Mouse (Mus musculus): ENCODE results near the gene Ppp1r1c.

Gene Ppp1r1c

DNA sequence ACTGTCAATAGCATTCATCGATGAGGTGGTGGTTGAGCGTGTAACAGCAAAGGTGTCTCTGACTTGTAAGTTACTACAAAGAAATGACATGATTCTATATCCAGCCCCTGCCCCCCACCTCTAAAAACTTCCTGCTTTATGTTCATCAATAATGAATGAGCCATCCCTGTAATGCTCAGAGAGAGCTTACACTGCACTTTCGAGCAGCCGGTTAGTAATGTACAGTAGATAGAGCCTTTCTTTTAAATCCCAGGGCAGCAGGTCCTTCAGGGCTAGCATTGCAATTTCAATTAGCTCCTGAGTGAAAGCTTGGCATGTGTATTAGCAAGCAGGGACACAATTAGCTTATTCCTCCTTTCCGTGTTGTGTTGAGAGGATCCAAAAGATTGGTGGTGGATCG lies at the start of gene Ppp1r1c:
Ppp1r1c (plus strand) TSS at position 206 of the 400 bp plus-strand sequence.
- DNase-seq, result no peak

GRCm38 (mm10) chr2:79660417-79661185 lies 47.0 kb upstream of the Ppp1r1c start:
- DNase-seq, result no peak

DNA sequence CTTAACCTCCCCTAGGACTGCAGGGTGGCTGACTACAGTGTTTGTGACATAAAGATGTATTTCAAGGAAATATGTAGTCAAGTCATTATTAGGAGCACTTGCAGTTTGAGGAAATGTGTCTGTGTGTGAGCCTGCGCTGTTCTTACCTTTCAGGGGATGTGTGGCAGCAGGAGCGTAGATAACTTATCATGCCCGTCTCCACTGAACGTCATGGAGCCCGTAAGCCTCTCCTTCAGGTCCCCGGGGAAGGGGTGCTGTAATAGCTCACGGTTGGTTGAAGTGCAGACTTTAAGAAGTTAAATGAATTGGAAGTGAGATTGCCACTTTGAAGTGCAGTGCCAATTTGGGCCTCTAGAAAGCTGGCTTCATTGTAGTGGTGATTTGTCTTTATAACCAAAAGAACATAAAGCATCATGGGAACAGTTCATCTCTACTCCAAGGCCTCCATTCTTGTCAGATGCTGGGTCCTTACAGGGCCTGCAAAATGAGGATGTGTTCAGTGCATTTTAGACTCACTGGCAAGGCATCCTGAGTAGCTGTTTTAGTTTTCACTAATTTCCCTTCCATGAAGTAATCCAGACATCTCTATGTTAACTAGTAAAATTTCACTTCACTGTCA lies 46.0 kb upstream of the Ppp1r1c start:
- peak; percentile 73 for DNase-seq

GRCm38 (mm10) chr2:79664532-79665286 lies 42.9 kb upstream of the Ppp1r1c start:
- DNase-seq, result no peak

GRCm38 (mm10) chr2:79665492-79665891 lies 42.1 kb upstream of the Ppp1r1c start:
- no peak for DNase-seq

GRCm38 (mm10) chr2:79675266-79675665 lies 32.3 kb upstream of the Ppp1r1c start:
- DNase-seq, result no peak

- DNase-seq, result no peak
Observed at GRCm38 (mm10) chr2:79677663-79678257, 29.8 kb upstream of the Ppp1r1c start.

- peak; percentile 65 for DNase-seq
Observed at GRCm38 (mm10) chr2:79681672-79682071, 25.9 kb upstream of the Ppp1r1c start.

GRCm38 (mm10) chr2:79683258-79683657 lies 24.3 kb upstream of the Ppp1r1c start:
- no peak for DNase-seq

DNA sequence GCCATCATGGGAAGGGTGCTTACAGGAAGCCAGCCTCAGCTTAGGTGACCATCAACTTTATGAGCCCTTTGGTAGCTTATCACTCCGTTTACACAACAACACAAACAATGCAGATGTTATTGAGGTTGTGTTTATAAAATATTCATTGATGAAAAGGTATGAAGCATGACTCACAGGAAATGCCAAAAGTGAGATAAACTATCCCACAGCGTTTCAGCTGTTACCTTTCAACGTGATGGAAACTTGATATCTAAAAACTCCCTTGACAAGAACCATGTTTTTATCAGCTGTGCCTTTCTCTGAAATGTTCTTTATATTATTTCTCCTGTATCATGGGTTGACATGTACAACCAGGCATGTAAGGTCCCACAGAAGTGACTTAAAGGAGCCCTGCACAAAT lies 16.7 kb upstream of the Ppp1r1c start:
- DNase-seq, result no peak

DNA sequence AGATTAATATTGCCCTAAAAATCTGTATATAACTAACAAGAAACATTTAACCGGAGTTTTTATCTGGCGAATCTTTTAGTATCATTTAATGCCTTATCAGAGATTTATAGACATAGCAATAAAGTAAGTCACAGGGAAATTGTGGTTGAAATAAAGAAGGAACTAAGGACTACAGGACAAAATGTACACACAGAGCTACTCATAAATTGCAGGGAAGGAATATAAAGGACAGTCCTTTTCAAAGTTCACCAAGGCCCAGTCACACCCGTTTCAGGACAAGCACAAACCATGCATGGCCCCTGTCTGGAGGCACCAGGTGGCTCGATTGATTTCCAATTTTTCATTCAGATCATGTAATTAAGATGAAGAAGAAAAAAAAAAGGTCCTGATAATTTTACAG lies 12.4 kb upstream of the Ppp1r1c start:
- no peak for DNase-seq

GRCm38 (mm10) chr2:79695939-79696338 lies 11.6 kb upstream of the Ppp1r1c start:
- DNase-seq, result peak; percentile 91

DNA sequence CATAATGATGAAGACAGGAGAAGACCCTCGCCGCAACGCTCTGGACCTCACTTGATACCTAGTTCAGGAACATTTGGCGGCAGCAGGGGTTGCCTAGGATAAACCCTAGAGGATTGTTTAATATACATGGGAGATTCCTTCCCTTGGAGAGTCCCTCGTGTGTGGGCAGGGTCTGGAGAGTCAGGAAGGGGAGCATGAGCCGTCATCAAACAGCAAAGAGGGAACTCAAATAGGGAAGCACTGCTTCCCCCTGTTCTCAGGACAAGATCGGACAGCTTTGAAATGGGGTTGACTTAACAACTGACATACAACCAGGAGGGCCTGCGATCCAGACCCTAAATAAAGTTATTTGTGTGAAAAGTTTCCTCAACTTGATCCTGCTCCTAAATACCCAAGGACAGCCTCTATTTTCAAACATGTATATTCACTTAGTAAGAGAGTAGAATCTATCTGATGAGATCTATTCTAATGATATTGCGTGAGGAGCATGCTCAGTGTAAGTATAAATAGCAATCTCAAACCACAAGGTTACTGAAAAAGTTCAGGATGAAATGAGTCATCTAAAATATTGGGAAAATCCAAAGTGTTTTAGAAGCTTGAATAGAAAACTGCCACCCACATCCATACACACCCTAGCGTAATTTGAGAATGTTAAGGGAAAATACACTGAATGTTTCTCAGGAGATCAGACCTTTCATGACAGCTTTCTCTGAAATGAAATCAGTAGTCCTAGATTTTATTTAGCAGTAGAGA lies 10.9 kb upstream of the Ppp1r1c start:
- DNase-seq, result peak; percentile 94

DNA sequence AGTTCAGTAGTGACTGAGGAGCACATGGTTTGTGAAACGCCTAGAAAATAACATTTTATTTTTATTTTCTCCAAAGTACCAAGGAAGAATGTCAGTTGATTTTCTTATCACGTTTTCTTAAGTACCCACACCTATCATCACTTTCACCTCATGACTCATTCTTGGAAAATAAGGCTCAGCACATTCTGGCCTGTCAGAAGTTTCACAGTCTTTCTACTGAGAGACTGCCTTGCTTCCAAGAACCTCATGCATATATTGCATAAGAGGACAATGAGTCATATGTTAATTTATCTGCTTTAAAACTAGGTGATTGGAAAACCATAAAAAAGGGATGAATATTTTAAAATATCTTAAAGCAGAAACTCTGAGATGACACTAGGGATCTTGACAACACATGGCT lies 9.4 kb upstream of the Ppp1r1c start:
- DNase-seq, result no peak

- no peak for DNase-seq
Observed at GRCm38 (mm10) chr2:79704773-79705172, 2.8 kb upstream of the Ppp1r1c start.

DNA sequence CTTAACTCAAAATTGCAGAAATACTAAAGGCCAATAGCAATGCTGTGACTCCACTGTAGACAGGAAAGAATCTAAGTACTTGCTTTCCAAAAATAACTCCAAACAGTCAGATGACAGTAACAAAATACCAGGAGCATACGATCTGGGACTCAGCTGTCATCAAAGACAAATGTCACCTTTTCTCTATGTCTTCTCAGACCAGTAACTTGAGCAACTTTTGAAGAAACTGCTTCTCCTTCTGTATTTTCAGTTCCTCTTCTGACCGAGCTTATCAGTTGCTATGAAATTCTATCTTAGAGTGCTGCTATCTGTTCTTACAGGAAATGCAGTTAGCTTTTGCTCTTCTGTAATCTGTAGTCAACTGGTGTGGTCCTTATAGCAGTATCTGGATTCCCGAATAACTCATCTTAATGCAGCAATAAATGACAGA lies 6.1 kb downstream of the Ppp1r1c start:
- DNase-seq, result no peak

GRCm38 (mm10) chr2:79714745-79715144 lies 7.2 kb downstream of the Ppp1r1c start:
- no peak for DNase-seq

- DNase-seq, result no peak
Observed at GRCm38 (mm10) chr2:79715925-79716324, 8.3 kb downstream of the Ppp1r1c start.

DNA sequence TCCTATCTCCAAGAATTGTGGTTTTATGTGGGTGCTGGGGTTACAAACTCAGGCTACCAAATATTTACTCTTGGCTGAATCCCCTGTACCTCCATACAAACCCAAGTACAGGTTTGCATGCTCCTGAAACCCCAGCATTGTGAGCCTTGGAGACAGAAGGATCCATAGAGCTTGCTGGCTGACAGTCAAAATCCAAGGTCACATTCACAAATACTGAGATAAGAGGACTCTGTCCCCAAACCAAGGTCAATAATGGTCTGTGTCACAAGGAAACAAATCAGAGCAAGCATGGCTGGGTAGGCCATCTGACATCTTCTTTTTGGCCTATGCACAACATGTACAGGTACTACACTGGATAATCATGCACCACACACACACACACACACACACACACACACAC lies 10.3 kb downstream of the Ppp1r1c start:
- DNase-seq, result no peak

GRCm38 (mm10) chr2:79722415-79722814 lies 14.8 kb downstream of the Ppp1r1c start:
- no peak for DNase-seq

- DNase-seq, result no peak
Observed at GRCm38 (mm10) chr2:79738958-79739357, 31.4 kb downstream of the Ppp1r1c start.

DNA sequence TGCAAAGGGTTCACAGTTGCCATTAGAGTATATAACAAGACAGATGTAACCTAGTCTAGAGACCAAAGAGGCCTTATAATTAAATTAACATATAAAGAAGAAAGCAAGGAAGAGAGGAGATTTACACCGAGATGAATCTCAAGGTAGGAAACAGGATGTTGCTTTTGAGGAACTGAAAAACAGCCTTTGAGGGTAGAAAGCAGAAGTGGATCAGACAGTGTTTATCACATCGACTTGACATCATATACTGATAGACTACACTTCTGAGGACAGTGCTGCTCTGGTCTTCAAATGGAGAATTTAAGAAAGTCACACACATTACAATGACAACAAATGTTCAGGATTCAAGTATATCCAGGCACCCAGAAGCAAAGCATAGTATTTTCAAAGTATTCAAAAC lies 34.4 kb downstream of the Ppp1r1c start:
- DNase-seq, result no peak

DNA sequence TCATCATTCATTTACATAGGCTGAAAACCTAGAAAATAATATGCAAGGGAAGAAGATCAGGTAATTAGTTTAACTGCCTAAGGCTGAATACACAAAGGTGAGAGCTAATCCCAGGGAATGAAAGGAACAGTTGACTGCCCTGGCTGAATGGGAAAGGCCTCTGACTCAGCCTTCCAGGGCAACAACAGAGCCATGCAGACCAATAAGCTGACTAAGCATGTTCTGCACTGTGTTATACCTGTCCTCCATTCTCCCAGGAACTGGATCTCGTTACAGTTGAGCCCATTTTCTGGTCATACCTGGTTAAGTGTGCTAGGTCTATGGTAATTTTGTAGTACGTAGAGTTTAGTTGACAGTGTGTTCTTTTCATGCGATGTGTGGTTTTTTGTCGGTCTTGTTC lies 36.6 kb downstream of the Ppp1r1c start:
- DNase-seq, result no peak

Data from heart, adult 11 months (tissue).